Mouse (Mus musculus) liver, embryonic 11.5 days (tissue): ENCODE data around the gene Hddc2. TPM values are rescaled to one million over a fixed set of nuclear protein-coding genes. Genes with fewer than 3 reads are reported as not detected.

Source experiments
- polyA plus RNA-seq: library from polyadenylated mRNA; unstranded; fragments of >200 nt; fragmentation: Nextera tagmentation; extraction: Ambion mirVana; gene quantifications from 2 replicates; pipeline ENCODE4 v1.2.1, GENCODE M21; 2014

Gene Hddc2
- polyA plus RNA-seq, 1 experiment from 2014 or later = 59.2 TPM

Other genes with a start within 250 kb of the Hddc2 start
- gene Tpd52l1, start 132.6 kb downstream of the Hddc2 start, polyA plus RNA-seq = 5.0 and 6.5 TPM in 2 replicates